Mouse (Mus musculus) activated CD4-positive, CD25-positive, alpha-beta regulatory T cell, adult 9 weeks (primary cell): ENCODE data around the gene 1700013F07Rik. TPM values are rescaled to one million over a fixed set of nuclear protein-coding genes. Genes with fewer than 3 reads are reported as not detected.

ENCODE experiments used
- polyA plus RNA-seq: library from polyadenylated mRNA; unstranded; fragments of 100-300 nt; shearing (Covaris generic); gene quantifications from one replicate; pipeline ENCODE4 v1.2.1, GENCODE M21; 2017

Gene 1700013F07Rik
- 0.37 TPM for polyA plus RNA-seq

GRCm38 (mm10) chr3:108533951-108534350, at the start of gene 1700013F07Rik:
1700013F07Rik (plus strand) TSS chr3:108534150.

GRCm38 (mm10) chr3:108536517-108537260, 2.7 kb downstream of the 1700013F07Rik start, which contains the start of gene 5330417C22Rik:
5330417C22Rik (minus strand) TSS chr3:108536536.

GRCm38 (mm10) chr3:108562133-108562730, 28.3 kb downstream of the 1700013F07Rik start, which contains the start of gene Tmem167b:
Tmem167b (minus strand) TSS chr3:108562466.

GRCm38 (mm10) chr3:108571443-108572294, 37.7 kb downstream of the 1700013F07Rik start, which contains the start of gene Taf13:
Taf13 (plus strand) TSS chr3:108571698.

GRCm38 (mm10) chr3:108590786-108591529, 57.0 kb downstream of the 1700013F07Rik start, which contains the start of gene Wdr47:
Wdr47 (plus strand) TSS chr3:108591279.

Other genes starting within 250 kb of the 1700013F07Rik start
- not detected for gene Mybphl, start 169.2 kb upstream of the 1700013F07Rik start, polyA plus RNA-seq
- 2.9 TPM for gene Psrc1, start 150.3 kb upstream of the 1700013F07Rik start, polyA plus RNA-seq
- gene Celsr2, start 118.6 kb upstream of the 1700013F07Rik start, polyA plus RNA-seq, result 0.40 TPM
- gene Sars, start 88.9 kb upstream of the 1700013F07Rik start, polyA plus RNA-seq, result 172 TPM
- 0.97 TPM for gene 5330417C22Rik, start 2.4 kb downstream of the 1700013F07Rik start, polyA plus RNA-seq
- gene Tmem167b, start 28.3 kb downstream of the 1700013F07Rik start, polyA plus RNA-seq, result 34.3 TPM
- 30.2 TPM for gene Taf13, start 37.5 kb downstream of the 1700013F07Rik start, polyA plus RNA-seq
- gene Wdr47, start 57.1 kb downstream of the 1700013F07Rik start, polyA plus RNA-seq, result 14.4 TPM
- gene Clcc1, start 119.8 kb downstream of the 1700013F07Rik start, polyA plus RNA-seq, result 71.2 TPM
- 3.7 TPM for gene Gpsm2, start 188.2 kb downstream of the 1700013F07Rik start, polyA plus RNA-seq
- not detected for gene Aknad1, start 205.5 kb downstream of the 1700013F07Rik start, polyA plus RNA-seq